Mouse (Mus musculus): ENCODE results near the gene Abhd5.

DNA sequence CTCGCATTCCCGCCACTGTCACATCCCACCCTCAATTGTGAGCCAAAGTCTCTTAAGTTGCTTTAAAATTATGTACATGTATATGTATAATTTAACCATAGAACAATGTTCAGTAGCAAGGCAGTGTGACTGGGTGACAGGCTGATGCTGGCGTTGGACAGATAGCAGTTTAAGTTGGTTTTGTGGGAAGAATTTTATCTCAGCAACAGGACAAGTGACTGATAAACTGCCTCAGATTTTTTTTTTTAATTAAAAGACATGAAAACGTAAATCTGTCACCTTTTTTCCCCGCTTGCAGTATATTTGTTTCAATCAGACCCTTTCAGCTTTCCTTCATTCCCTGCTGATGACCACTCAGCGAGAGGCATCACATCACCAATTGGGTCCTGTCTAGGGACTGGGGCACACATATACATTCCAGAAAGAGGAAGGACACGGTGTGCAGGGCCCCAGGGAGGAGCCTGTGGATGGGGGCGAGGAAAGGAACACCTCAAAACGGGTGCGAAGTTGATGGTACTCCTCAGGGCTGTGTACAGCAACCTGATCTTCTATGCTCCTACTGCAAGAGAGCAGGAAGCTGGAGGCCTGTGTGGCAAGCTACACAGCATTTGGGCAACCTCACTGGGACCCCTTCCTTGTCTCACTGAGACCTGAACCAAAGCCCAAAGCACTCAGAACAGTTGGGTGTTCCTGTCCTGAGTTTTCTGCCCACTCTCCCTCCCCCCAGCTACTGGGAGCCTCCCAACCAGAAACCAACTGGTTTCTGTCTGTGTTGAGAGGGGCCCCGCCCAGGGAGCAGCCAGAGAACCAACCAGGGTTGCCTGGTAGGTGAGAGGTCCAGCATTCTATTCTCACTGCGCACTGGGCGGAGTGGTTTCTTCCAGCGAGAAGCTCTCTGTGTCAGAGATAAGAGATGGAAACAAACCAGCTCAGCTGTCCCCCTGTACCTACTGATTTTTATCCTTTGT, 42.1 kb upstream of the Abhd5 start:
- no peak for TF ChIP-seq CTCF (conservative IDR thresholded peaks at IDR 0.05; ENCODE audit: insufficient read depth, insufficient read length, low read depth, low read length)
- TF ChIP-seq POLR2A (IDR thresholded peaks at IDR 0.05; ENCODE audit: low read depth, low read length): no peak

Data from kidney, adult 2 months (tissue).